Mouse (Mus musculus) adrenal gland, adult 2 months (tissue): ENCODE data around the gene Ldlrap1. TPM values are rescaled to one million over a fixed set of nuclear protein-coding genes. Genes with fewer than 3 reads are reported as not detected.

Experiments
- DNase-seq: peaks from one replicate; pipeline ENCODE4 v3.0.0; 2021
- polyA plus RNA-seq: library from polyadenylated mRNA; depleted of rRNA; stranded (reverse); fragments of >200 nt; gene quantifications from 2 replicates; pipeline ENCODE4 v1.2.3, GENCODE M21; 2012; rRNA removed
- total RNA-seq, 2 experiments: library from RNA; stranded (reverse); gene quantifications; 2 replicates each; pipeline ENCODE4 v1.2.3; 2021

Gene Ldlrap1
- total and polyA plus RNA-seq, 3 experiments: 28.1 to 49.3 (median 42.1) TPM

DNA sequence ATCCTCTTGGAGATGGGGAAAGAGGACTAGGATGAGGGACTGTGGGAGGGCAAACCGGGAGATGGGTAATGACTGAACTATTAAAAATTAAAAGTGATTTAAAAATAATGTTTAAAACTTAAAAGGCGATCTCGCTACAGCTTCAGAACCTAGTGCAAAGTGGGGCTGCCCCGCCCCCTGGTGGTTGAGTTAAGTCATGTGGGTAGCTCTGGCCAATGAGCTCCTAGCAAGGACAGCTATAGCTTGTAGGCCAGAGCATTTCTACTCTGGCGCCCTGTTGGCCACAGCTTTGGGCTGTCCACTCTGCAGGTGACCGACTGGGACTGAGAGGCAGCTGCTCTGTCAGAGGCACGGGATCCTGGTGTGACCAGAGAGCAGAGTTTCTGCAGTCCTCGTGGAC lies 53.9 kb downstream of the Ldlrap1 start:
- DNase-seq: peak; percentile 88

DNA sequence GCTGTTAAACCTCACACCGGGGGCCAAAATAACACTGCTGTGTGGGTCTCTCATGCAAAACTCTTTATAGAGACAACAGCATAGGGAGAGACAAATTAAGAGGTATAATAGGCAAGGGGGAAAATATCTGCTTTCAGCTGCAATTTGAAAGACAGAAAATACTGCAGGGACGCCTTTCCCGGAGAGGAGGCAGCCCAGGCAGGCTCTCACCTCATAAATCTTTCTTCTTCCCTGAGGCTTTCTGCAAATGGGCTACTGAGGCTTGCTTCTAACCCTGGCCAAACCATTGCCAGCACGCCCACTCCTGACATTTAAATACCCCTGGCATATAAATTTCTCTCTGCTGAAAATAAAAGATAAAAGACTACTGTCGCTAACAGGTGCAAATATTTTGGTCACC lies 62.5 kb downstream of the Ldlrap1 start:
- DNase-seq: no peak

DNA sequence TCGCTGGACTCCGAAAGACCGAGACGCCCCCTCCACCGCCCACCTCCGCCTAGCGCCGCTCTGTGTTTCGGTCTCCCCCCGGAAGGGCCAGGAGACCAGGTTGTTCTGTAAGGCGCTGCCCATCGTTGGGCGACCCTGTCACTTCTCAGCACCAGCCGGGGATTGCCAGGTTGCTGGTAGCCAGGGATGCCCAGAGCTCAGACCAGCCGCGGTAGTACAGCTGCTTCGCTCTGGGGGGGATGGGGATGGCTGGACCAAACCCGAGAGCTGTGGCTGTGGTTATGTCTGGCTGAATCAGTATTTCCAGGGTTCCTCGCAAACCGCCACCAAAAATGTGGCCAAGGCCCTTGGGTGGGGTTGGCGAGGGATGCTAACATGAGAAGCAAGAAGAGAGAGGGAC lies 63.2 kb downstream of the Ldlrap1 start:
- DNase-seq: no peak

DNA sequence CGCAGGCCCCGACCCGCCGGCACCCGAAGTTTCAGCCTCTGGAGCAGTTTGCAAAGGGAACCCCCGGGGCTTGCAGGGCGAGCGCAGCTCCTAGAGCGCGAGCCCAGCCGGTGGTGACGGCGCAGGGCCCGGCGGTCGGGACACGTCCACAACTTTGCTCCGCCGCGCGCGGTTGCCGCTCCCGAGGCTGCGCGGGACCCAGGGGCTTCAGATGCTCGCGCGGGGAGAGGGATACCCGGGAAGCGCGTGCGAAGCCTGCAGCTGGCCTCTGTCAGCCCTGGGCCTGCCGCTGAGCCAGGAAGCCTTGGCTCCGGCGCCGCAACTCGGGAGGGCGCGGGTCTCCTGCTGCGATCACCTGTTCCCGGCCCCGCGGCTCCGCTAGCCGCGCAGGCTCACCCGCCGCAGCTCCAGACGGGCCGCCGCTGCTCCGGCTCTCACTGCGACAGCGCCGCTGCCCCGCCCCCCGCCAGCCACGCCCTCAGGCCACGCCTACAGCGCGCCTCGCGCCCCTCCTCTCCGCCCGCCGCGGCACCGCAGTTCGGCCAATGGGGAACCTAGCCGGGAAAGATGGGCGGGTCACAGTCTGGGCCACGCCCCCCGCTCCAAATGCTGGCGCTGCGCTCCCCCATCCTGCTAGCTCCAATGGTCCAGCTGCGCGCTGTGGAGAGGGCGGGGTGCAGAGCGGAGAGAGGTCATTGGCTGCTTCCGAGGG lies 63.8 kb downstream of the Ldlrap1 start, which contains the start of gene Man1c1:
Gene Man1c1 (minus strand): TSS at position 456 of the 712 bp plus-strand sequence.
- peak; percentile 100 for DNase-seq

DNA sequence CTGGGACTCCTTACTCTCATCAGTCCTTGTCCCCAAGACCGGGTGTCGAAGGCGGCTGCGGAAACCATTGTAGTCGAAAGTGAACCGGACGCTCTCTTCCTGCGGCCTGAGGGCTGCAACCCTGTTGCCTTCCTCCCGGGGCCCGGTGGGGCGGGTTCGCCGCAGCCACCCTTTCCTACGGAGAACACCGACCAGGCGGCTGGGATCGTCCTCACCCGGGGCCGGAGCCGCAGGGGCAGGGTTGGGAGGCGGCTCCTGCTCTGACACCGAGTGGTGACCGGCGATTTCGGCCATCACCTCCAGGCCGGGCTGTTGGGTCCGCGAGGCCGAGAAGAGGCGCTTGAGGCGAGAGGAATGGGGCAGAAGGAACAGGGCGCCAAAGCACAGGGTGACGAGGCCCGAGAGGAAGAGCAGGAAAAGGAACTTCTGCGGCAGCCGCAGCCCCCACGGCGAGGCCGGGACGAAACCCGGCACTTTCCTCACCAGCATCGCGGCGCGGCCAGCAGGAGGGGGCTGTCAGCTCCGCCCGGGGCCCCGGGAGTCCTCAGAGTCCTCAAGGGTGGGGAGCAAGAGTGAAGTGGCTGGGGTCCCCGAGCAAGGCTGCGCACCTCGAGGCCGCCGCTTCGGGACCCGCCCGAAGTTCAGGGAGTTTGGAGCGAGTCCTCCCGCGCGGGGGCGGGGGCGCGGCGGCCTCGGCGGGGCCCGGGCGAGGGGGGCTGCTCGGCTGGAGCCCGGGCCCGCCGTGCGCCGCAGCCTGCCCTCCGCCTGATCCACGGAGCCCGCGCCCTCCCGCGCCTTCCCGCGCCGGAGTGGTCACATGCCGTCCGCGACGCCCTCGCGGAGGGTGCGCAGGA lies 64.6 kb downstream of the Ldlrap1 start:
- peak; percentile 74 for DNase-seq

DNA sequence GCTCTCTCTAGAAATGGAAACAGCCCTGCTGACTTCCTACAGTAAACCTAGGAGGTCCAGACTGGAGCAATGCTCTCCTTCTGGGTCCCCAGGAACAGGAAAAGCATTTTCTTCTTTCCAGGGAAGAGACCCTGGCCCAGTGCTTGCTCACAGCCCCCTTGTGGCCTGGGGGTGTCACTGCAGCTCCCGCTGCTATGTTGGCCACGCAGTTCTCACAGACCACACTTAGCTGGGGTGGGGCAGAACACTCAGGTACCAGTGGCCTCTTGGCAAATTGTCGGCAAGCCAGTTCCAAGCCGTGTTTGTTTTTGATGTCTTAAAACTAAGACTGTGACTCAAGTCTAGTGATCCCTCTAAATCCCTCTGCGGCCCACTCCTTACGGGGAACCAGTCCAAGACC lies 65.9 kb downstream of the Ldlrap1 start:
- DNase-seq: peak; percentile 72

DNA sequence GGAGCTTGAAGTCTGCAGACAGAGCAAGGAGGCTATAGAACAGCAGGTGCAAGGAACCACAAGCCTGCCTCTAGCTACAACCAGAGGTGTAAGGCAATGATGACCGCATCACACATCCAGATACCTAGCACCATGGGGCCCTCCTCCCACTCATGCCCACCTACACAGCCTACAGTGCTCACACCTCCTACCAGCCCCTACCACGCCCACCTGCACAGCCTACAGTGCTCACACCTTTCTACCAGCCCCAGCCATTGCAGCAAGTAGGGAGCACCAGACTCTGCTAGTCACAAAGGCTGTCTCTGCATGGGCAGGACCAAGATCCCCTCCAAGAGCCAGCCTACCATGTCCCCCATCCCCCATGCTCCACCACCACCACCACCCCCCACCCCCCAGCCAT lies 66.9 kb downstream of the Ldlrap1 start:
- no peak for DNase-seq

DNA sequence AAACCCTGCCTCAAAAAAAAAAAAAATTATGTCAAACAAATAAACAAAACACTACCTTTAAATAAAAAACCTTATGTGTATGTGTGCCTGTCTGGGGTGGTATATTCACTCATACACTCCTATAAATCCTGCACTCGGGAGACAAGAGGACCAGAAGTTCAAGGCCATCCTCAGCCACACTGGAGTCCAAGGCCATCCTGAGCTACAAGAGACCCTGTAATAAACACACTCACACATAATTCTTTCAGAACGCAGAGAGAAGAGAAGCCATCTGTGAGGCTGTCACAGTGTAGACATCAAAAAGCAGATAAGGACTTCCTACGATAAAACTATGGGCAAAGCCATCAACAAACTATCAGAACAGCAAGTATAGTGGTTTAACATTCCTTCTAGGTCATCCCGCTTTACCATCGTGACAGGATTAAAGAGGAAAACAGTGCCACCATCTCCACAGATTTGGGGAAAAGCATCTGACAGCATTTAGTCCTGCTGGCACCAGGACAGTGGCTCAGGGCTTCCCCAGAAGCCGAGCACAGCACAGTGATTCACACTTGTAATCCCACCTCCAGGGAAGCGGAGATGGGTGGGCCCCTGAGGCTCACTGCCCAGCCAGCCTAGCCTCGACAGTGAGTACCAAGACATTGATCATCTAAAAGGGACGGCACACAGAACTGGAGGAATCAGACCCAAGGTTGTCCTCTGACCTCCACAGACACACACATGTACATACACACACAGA lies 74.5 kb downstream of the Ldlrap1 start:
- no peak for DNase-seq

DNA sequence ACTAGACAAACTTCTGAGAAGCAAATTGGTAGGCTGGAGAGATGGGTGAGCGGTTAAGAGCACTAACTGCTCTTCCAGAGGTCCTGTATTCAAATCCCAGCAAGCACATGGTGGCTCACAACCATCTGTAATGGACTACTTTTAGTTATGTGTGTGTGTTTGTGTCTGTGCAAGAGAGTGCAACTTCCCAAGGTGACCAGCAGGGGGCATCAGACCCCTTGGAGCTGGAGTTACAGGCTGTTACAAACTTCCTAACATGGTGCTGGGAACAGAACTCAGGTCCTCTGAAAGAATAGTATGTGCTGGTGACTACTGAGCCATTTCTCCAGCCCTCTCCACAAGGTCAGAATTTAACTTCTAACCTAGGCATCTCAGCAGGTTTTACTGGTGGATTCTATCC lies 75.4 kb downstream of the Ldlrap1 start:
- DNase-seq: no peak

Other genes starting within 250 kb of the Ldlrap1 start
- 100 to 1,000 TPM; 124 to 147 TPM for gene Mtfr1l, start 232.6 kb downstream of the Ldlrap1 start, total RNA-seq
- 98.8 and 102 TPM in 2 replicates for gene Mtfr1l, start 232.6 kb downstream of the Ldlrap1 start, polyA plus RNA-seq
- gene Selenon, start 215.9 kb downstream of the Ldlrap1 start, total RNA-seq: 10 to 100 TPM; 21.9 to 42.5 TPM
- gene Selenon, start 215.9 kb downstream of the Ldlrap1 start, polyA plus RNA-seq: 34.5 and 35.1 TPM in 2 replicates
- gene Man1c1, start 63.7 kb downstream of the Ldlrap1 start, total RNA-seq: 10 to 100 TPM; 13.3 to 28.2 TPM
- gene Man1c1, start 63.7 kb downstream of the Ldlrap1 start, polyA plus RNA-seq: 17.0 and 17.4 TPM in 2 replicates
- gene Maco1, start 85.3 kb upstream of the Ldlrap1 start, total RNA-seq: 10 to 100 TPM; 35.6 to 37.1 TPM
- 14.2 and 15.6 TPM in 2 replicates for gene Maco1, start 85.3 kb upstream of the Ldlrap1 start, polyA plus RNA-seq
- not detected for gene Rhd, start 96.5 kb upstream of the Ldlrap1 start, total RNA-seq
- gene Rhd, start 96.5 kb upstream of the Ldlrap1 start, polyA plus RNA-seq: 0.09 and 0.12 TPM in 2 replicates
- 100 to 1,000 TPM; 231 to 336 TPM for gene Tmem50a, start 147.0 kb upstream of the Ldlrap1 start, total RNA-seq
- 150 and 191 TPM in 2 replicates for gene Tmem50a, start 147.0 kb upstream of the Ldlrap1 start, polyA plus RNA-seq
- gene Rsrp1, start 155.6 kb upstream of the Ldlrap1 start, total RNA-seq: 100 to 1,000 TPM; 313 to 460 TPM
- 2,634 and 2,855 TPM in 2 replicates for gene Rsrp1, start 155.6 kb upstream of the Ldlrap1 start, polyA plus RNA-seq
- gene Syf2, start 162.9 kb upstream of the Ldlrap1 start, total RNA-seq: 10 to 100 TPM; 85.5 to 97.8 TPM
- gene Syf2, start 162.9 kb upstream of the Ldlrap1 start, polyA plus RNA-seq: 7.0 and 8.6 TPM in 2 replicates